Mouse (Mus musculus) lung, adult 2 months (tissue): ENCODE measurements at regions not wholly inside any gene's neighbourhood (a gene's known extent, or its start where the extent isn't known, plus 50 kb on each side); places are given as distances from the start of the nearest gene placed in this dataset.

Experiments used
- CTCF ChIP-seq: fragments of 200-500 bp; IDR thresholded peaks from 2 replicates; pipeline ENCODE4 v1.5.1; 2011; ENCODE audit warnings: mild to moderate bottlenecking, low read length, control low read depth; ENCODE audit not compliant: insufficient read depth
- POLR2A ChIP-seq: fragments of 200-500 bp; IDR thresholded peaks from 2 replicates; pipeline ENCODE4 v1.6.1; 2011; ENCODE audit warnings: low read depth, mild to moderate bottlenecking, control low read depth, low read length, borderline replicate concordance; ENCODE audit errors: extremely low read depth

DNA sequence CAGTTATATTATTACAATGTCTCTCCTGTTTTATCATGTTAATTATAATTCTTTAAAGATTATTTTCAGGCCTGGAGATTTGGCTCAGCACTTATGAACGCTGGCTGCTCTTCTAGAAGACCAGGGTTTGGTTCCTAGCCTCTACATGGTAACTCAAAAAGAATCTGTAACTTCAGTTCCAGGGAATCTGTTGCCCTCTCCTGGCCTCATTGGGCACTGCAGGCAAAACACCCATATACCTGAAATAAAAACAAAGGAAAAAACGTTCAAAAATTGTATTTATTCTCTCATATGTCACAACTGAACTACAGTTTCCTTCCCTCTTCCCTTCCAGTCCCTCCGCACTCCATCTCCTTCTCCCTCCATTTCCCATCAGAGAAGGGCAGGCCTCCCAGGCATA lies 201.9 kb upstream of the Kit start:
- TF ChIP-seq POLR2A, result no peak
- TF ChIP-seq CTCF, result no peak; the same call in 1 of the 2 replicates
